8 mouse cellular contexts compared by ENCODE assay signal in the genomic region with DNA sequence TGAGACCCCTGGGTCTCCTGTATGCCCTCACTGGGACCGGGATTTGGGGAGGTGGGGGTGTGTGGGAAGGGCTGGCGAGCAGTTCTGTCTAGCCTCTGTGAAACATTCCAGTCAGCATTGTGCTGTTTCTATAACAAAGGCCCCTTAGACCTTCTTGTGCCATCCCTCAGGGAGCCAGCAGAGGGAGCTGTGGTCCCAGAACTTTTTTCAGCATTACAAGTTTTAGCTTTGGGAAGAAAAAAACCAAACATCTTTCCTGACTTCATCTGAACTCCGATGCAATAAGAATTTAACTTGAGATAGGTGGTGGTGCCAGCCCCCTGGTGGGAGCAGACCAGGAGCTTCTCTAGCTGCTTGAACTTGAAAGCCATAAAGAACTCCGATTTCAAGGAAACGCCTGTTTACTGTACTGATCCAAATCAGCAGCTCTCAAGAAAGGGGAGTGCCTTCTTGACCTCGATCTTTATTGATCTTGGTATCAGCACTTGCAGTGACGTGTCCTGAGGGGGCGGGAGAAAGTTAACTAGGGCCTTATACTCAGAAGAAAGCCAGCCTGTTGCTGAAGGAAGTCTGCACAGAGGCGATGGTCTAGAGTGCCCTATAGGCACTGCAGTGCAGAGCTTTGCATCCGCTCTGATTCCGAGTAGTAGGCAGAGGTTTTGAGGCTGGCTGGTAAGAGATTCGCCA.
A peak's percentile ranks its signal among the peaks of the same experiment; 100 is the strongest.
DNase-seq lines count a peak whose midpoint lies in the region; ATAC-seq and TF ChIP-seq lines count a peak whose summit lies in the region.

No protein-coding gene starts in this region.

- H3K4me3 ChIP-seq in CH12.LX (replicated peaks in 1 of 3; ENCODE audit: low read depth in 2 of 3, low read length in 2 of 3, poor library complexity in 1 of 3): peak overlapping the region in 2 of 3 experiments; percentile 45 to 65
- H3K4me3 ChIP-seq in forebrain, embryonic 11.5 days (ENCODE audit: low read depth, low read length): no peak overlapping the region
- peak overlapping the region; percentile 37 for H3K4me3 ChIP-seq in heart, embryonic 16.5 days (ENCODE audit: low read length)
- no peak overlapping the region for H3K4me3 ChIP-seq in liver, embryonic 13.5 days (replicated peaks)
- no peak overlapping the region for H3K4me3 ChIP-seq in neural tube, embryonic 13.5 days

- peak; percentile 44 for TF ChIP-seq POLR2A in CH12.LX (IDR thresholded peaks at IDR 0.05; ENCODE audit: low read depth, low read length)

- H3K9me3 ChIP-seq in CH12.LX (replicated peaks; ENCODE audit: low read length): no peaks in the 10 kb centered on the region
- no peaks in the 10 kb centered on the region for H3K9me3 ChIP-seq in forebrain, embryonic 11.5 days (ENCODE audit: control insufficient read depth, low read length)
- no peaks in the 10 kb centered on the region for H3K9me3 ChIP-seq in heart, embryonic 16.5 days (replicated peaks; ENCODE audit: control insufficient read depth, low read length)
- no peaks in the 10 kb centered on the region for H3K9me3 ChIP-seq in liver, embryonic 13.5 days (replicated peaks)
- H3K9me3 ChIP-seq in neural tube, embryonic 13.5 days: no peaks in the 10 kb centered on the region

- peaks cover 5% of the 10 kb centered on the region for H3K79me2 ChIP-seq in CH12.LX (replicated peaks; ENCODE audit: control insufficient read depth, extremely low read depth, insufficient read depth, poor library complexity, severe bottlenecking)

- in situ Hi-C loops in CH12.LX (cut with MboI; ENCODE audit: low pct_ligation_motif_present, low pct_unique_long_range_greater_than_20kb, low sequenced_read_pairs): no loop called here

- WGBS in forebrain, embryonic 11.5 days: 42% methylated on average over 12 of the region's 12 CpGs
- WGBS in heart, embryonic 16.5 days: 21% methylated on average over 12 of the region's 12 CpGs
- 20% methylated on average over 12 of the region's 12 CpGs for WGBS in liver, embryonic 13.5 days (ENCODE audit: insufficient replicate concordance)
- WGBS in neural tube, embryonic 13.5 days: 35% methylated on average over 12 of the region's 12 CpGs

- no peak overlapping the region; the same call in 1 of the 2 replicates for H3K9ac ChIP-seq in CH12.LX (ENCODE audit: insufficient read depth, low read depth)
- peak overlapping the region; percentile 55; the same call in 1 of the 2 replicates for H3K9ac ChIP-seq in forebrain, embryonic 11.5 days (ENCODE audit: low read length)
- peak overlapping the region; percentile 63 for H3K9ac ChIP-seq in heart, embryonic 16.5 days (ENCODE audit: low read length)
- no peak overlapping the region for H3K9ac ChIP-seq in liver, embryonic 13.5 days
- peak overlapping the region; percentile 63; the same call in 1 of the 2 replicates for H3K9ac ChIP-seq in neural tube, embryonic 13.5 days

- peaks cover 0 to 28% of the 10 kb centered on the region in 2 experiments for H3K36me3 ChIP-seq in CH12.LX (replicated peaks in 1 of 2; ENCODE audit: control insufficient read depth in 1 of 2, insufficient read depth in 1 of 2, low read length in 1 of 2)
- no peaks in the 10 kb centered on the region for H3K36me3 ChIP-seq in forebrain, embryonic 11.5 days (ENCODE audit: control insufficient read depth, insufficient read depth, low read length)
- H3K36me3 ChIP-seq in heart, embryonic 16.5 days (ENCODE audit: control insufficient read depth, insufficient read depth): no peaks in the 10 kb centered on the region
- no peaks in the 10 kb centered on the region for H3K36me3 ChIP-seq in liver, embryonic 13.5 days
- H3K36me3 ChIP-seq in neural tube, embryonic 13.5 days: no peaks in the 10 kb centered on the region

- no peaks in the 10 kb centered on the region for H3K27me3 ChIP-seq in CH12.LX (replicated peaks)
- H3K27me3 ChIP-seq in forebrain, embryonic 11.5 days (ENCODE audit: control insufficient read depth, insufficient read depth, low read length): no peaks in the 10 kb centered on the region
- no peaks in the 10 kb centered on the region for H3K27me3 ChIP-seq in heart, embryonic 16.5 days (ENCODE audit: control insufficient read depth, insufficient read depth, low read length)
- H3K27me3 ChIP-seq in liver, embryonic 13.5 days: no peaks in the 10 kb centered on the region
- no peaks in the 10 kb centered on the region for H3K27me3 ChIP-seq in neural tube, embryonic 13.5 days

- DNase-seq in CH12.LX (ENCODE audit: extremely low read depth): peak; percentile 86
- peak; percentile 70 for DNase-seq in c-Kit-positive CD71-negative TER-119-negative erythroid progenitor cells, embryonic 14.5 days (ENCODE audit: low read depth)
- peak; percentile 88 for DNase-seq in forebrain, embryonic 11.5 days (ENCODE audit: low spot score)
- peak; percentile 75 to 81 for DNase-seq in kidney, postnatal 25 days
- peak; percentile 56 for DNase-seq in liver, embryonic 13.5 days
- peak; percentile 89 for DNase-seq in testis, postnatal 10 days (ENCODE audit: low spot score)

- peaks cover 0 to 51% of the 10 kb centered on the region in 2 experiments; a peak in 2 of 4 replicates for H3K4me1 ChIP-seq in CH12.LX (ENCODE audit: control insufficient read depth in 1 of 2, insufficient read depth in 2 of 2)
- no peaks in the 10 kb centered on the region; the same call in 1 of the 2 replicates for H3K4me1 ChIP-seq in forebrain, embryonic 11.5 days (replicated peaks; ENCODE audit: control insufficient read depth, insufficient read depth, low read length)
- peaks cover 7% of the 10 kb centered on the region for H3K4me1 ChIP-seq in heart, embryonic 16.5 days (ENCODE audit: control insufficient read depth, insufficient read depth, low read length)
- H3K4me1 ChIP-seq in liver, embryonic 13.5 days (replicated peaks): peaks cover 51% of the 10 kb centered on the region
- peaks cover 3% of the 10 kb centered on the region; the same call in 1 of the 2 replicates for H3K4me1 ChIP-seq in neural tube, embryonic 13.5 days (replicated peaks)

- no peak for TF ChIP-seq EP300 in CH12.LX (IDR thresholded peaks at IDR 0.05; ENCODE audit: low read length)

- no peak overlapping the region for H3K27ac ChIP-seq in CH12.LX (ENCODE audit: insufficient read depth, low read depth)
- no peak overlapping the region for H3K27ac ChIP-seq in forebrain, embryonic 11.5 days (ENCODE audit: low read depth, low read length)
- no peak overlapping the region for H3K27ac ChIP-seq in heart, embryonic 16.5 days (ENCODE audit: low read length)
- no peak overlapping the region for H3K27ac ChIP-seq in liver, embryonic 13.5 days
- H3K27ac ChIP-seq in neural tube, embryonic 13.5 days (replicated peaks): peak overlapping the region; percentile 67; the same call in 1 of the 2 replicates

- TF ChIP-seq CTCF in CH12.LX (conservative IDR thresholded peaks at IDR 0.05 in 1 of 2, IDR thresholded peaks at IDR 0.05 in 1 of 2; ENCODE audit: low read depth in 2 of 2, low read length in 2 of 2): peak; percentile 91 to 95

- peak; percentile 64; the same call in 1 of the 2 replicates for ATAC-seq in forebrain, embryonic 11.5 days (replicated peaks; ENCODE audit: low FRiP score)
- peak; percentile 64 for ATAC-seq in heart, embryonic 16.5 days (replicated peaks; ENCODE audit: extremely low read depth, insufficient read depth, low FRiP score)
- 0 out of 2 replicates have a peak, but pooled peaks have one; percentile 14 for ATAC-seq in liver, embryonic 13.5 days (ENCODE audit: low read depth)
- peak; percentile 89 for ATAC-seq in neural tube, embryonic 13.5 days (ENCODE audit: low read depth)

- TF ChIP-seq RAD21 in CH12.LX (IDR thresholded peaks at IDR 0.05; ENCODE audit: low read depth, low read length): peak; percentile 80

- peak overlapping the region; percentile 14; the same call in 1 of the 2 replicates for H3K4me2 ChIP-seq in CH12.LX (ENCODE audit: insufficient read depth, low read depth, poor library complexity, severe bottlenecking)
- H3K4me2 ChIP-seq in forebrain, embryonic 11.5 days (ENCODE audit: low read depth, low read length, severe bottlenecking): no peak overlapping the region
- peak overlapping the region; percentile 61 for H3K4me2 ChIP-seq in heart, embryonic 16.5 days (ENCODE audit: low read depth, low read length)
- H3K4me2 ChIP-seq in liver, embryonic 13.5 days: peak overlapping the region; percentile 42; the same call in 1 of the 2 replicates
- H3K4me2 ChIP-seq in neural tube, embryonic 13.5 days: peak overlapping the region; percentile 35

- dilution Hi-C loops in CH12.LX (cut with MboI; ENCODE audit: extremely low pct_ligation_motif_present, extremely low pct_unique_long_range_greater_than_20kb, low sequenced_read_pairs): no loop called here

TF ChIP-seq in CH12.LX, 34 proteins besides CTCF, POLR2A, EP300 and RAD21:
- TF ChIP-seq ZC3H11A (IDR thresholded peaks at IDR 0.05; ENCODE audit: low read depth, low read length) (peak; percentile 55), ETS1 (conservative IDR thresholded peaks at IDR 0.05; ENCODE audit: low read depth, low read length) (0 out of 2 replicates have a peak, but pooled peaks have one; percentile 11), SIN3A (IDR thresholded peaks at IDR 0.05; ENCODE audit: low read length) (0 out of 2 replicates have a peak, but pooled peaks have one; percentile 60), MYC (IDR thresholded peaks at IDR 0.05; ENCODE audit: low read depth, low read length) (peak; percentile 47; the same call in 1 of the 2 replicates), USF2 (conservative IDR thresholded peaks at IDR 0.05; ENCODE audit: low read depth, low read length) (no peak), NRF1 (IDR thresholded peaks at IDR 0.05; ENCODE audit: low read depth, low read length) (no peak), KAT2A (IDR thresholded peaks at IDR 0.05; ENCODE audit: insufficient replicate concordance, low read length) (no peak), MAZ (IDR thresholded peaks at IDR 0.05; ENCODE audit: low read depth, low read length) (no peak), CHD1 (IDR thresholded peaks at IDR 0.05; ENCODE audit: low read depth, low read length) (no peak), ZNF384 (IDR thresholded peaks at IDR 0.05; ENCODE audit: low read depth, low read length) (peak; percentile 88), SMC3 (IDR thresholded peaks at IDR 0.05; ENCODE audit: low read depth, low read length) (peak; percentile 87), GABPA (IDR thresholded peaks at IDR 0.05; ENCODE audit: insufficient replicate concordance, low read depth, low read length) (no peak), NELFE (IDR thresholded peaks at IDR 0.05; ENCODE audit: low read depth, low read length) (0 out of 2 replicates have a peak, but pooled peaks have one; percentile 25), MEF2A (IDR thresholded peaks at IDR 0.05; ENCODE audit: borderline replicate concordance, low read depth, low read length) (peak; percentile 12; the same call in 1 of the 2 replicates)

Comparison
In these comparisons a context has a peak if more than half of its experiments do, and no peak if none do; other contexts are left out.
1. H3K4me3 ChIP-seq: peak in CH12.LX (2 of 3) and heart, embryonic 16.5 days (single experiment); none in forebrain, embryonic 11.5 days (single experiment), liver, embryonic 13.5 days (single experiment) and neural tube, embryonic 13.5 days (single experiment).
2. H3K9ac ChIP-seq: peak in forebrain, embryonic 11.5 days (single experiment), heart, embryonic 16.5 days (single experiment) and neural tube, embryonic 13.5 days (single experiment); none in CH12.LX (single experiment) and liver, embryonic 13.5 days (single experiment).
3. ATAC-seq: peak in every context shown above with its lines; median percentile 89 in neural tube, embryonic 13.5 days; 64 in forebrain, embryonic 11.5 days; 64 in heart, embryonic 16.5 days; 14 in liver, embryonic 13.5 days.
4. Peak in every context shown above with its lines, with median percentiles within 50 percentile points of each other: DNase-seq.